Mouse (Mus musculus) CD4-positive, CD25-positive, alpha-beta regulatory T cell, adult 4 months (primary cell): ENCODE measurements around the gene Apex2. TPM values are rescaled to one million over a fixed set of nuclear protein-coding genes. Genes with fewer than 3 reads are reported as not detected.
A peak's percentile ranks its signal among the peaks of the same experiment; 100 is the strongest.

Source experiments
- ATAC-seq: one replicate; pipeline ENCODE4 v1.8.0; 2017
- polyA plus RNA-seq, 2 experiments: library from polyadenylated mRNA; unstranded; fragments of 100-300 nt; shearing (Covaris generic); gene quantifications; one replicate each; pipeline ENCODE4 v1.2.1; 2017

Apex2 gene
- polyA plus RNA-seq = 10 to 100 TPM; 16.5 to 19.0 TPM

DNA sequence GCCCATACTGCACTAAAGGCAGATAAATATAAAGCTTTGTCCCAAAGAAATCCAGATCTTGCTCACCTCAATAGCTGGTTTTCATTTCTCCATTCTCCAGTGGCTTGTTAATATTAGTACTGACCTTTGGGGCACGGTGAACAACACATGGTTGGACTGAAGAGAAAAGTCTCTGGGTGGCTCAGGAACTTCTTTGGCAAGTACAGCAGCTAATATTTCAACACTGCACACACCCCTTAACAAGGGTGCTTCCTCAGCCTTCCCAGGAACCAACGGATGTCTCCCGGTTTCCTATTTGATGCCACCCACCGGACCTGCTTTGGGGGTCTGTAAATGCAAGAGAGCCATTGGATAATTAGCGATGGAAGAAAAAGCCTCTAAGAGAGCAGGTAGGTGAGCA, at the start of gene Apex2:
Apex2 (minus strand) TSS at position 173 of the 400 bp plus-strand sequence.
- no peak for ATAC-seq

DNA sequence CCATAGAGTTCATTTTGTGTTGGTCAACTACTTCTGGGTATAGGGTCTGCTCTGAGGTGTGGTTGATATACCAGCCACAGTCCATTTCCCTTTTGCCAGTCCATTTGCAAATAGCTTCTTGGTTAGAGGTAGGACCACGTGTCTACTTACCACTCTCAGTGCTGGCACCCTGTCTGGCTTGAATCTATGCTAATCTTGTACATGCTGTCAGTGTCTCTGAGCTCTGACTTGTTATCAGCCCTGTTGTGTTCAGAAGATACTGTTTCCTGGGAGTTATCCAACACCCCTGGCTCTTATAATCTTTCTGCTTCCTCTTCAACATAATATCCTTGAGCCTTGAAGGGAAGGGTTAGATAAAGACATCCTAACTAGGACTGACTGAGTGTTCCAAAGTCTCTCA, 46.8 kb upstream of the Apex2 start:
- no peak for ATAC-seq

DNA sequence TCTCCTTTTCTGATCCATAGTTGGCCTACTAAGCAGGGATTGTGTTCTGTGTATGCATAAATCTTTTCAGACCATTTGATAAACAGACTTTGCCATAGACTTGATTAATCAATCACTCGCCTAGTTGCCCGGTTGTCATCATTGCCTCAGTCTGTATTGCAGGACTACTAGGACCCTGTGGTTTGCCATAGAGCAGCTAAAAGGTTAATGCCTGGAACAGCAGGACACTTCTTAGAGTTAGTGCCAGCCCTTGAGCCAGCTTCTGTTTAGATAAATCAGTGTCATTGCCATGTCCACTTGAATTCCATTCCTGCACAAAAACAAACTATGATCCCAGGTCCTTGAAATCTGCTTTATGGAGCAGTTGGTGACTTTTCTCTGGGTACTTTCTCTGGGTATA, 9.2 kb upstream of the Apex2 start:
- no peak for ATAC-seq

- no peak for ATAC-seq
Observed at GRCm38 (mm10) chrX:150595016-150595760, 5.5 kb upstream of the Apex2 start.

- no peak for ATAC-seq
Observed at GRCm38 (mm10) chrX:150594176-150594575, 4.5 kb upstream of the Apex2 start.

DNA sequence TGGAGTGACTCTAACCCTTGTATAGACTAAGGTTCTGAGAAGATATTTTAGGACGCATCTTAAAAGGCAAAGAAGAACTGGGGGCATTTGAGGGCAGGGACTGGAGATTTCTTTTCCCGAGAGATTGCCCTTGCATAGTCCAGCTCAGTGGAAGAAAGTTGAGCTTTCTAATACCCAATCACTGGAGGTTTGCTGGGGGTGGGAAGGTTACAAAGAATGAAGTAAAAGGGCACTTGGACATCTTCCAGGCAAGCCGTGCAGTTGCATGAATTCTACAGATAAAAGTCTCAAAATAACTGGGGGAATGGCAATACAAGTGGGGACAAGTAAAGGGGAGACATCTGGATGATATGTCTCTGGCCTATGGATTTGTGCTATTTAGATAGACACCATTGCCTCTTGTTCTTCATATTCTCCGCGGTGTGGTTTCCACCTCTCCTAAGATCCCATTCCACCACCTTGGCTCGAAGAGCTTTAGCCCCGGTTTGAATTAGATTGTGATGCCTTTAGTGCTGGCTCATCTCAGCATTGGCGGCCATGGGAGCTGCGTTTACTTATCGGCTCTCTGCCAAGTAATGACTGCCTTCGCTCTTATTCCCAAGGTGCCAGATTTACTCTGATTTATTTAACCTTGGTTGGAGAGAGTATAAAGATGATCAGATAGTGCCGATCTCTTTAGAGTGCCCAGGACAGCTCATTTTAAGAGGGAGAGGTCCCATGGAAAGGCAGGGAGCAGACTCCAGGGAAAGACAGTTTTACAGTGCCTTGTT, 3.8 kb upstream of the Apex2 start:
- ATAC-seq = no peak

GRCm38 (mm10) chrX:150588023-150588764, 1.5 kb downstream of the Apex2 start, which contains the start of gene Pfkfb1:
Gene Pfkfb1, plus strand, starts transcription at chrX:150588229.
- peak; percentile 97 for ATAC-seq

GRCm38 (mm10) chrX:150585116-150585515, 4.6 kb downstream of the Apex2 start:
- no peak for ATAC-seq

DNA sequence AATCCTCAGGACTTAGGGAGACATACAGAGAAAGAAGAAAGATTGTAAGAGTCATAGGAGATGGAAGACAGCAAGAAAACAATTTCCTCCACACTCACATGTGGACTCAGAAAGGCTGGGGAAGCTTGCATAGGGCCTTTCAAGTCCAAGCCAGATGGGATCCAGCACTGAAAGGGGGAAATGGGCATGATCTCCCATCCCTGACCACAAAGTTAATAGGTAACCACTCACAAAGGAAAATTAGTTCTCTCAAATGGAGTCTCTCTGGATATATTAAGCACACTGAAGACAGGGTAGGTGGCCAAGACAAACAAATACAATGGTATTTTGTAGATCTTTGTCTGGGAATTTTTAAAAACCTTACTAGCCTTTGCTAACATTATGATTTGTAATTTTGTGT, 7.7 kb downstream of the Apex2 start:
- no peak for ATAC-seq

- ATAC-seq = no peak
Observed at GRCm38 (mm10) chrX:150564644-150565357, 24.9 kb downstream of the Apex2 start.

GRCm38 (mm10) chrX:150554032-150554431, 35.6 kb downstream of the Apex2 start:
- no peak for ATAC-seq

- no peak for ATAC-seq
Observed at GRCm38 (mm10) chrX:150551986-150552385, 37.7 kb downstream of the Apex2 start.

GRCm38 (mm10) chrX:150549639-150550038, 40.0 kb downstream of the Apex2 start:
- ATAC-seq = no peak

DNA sequence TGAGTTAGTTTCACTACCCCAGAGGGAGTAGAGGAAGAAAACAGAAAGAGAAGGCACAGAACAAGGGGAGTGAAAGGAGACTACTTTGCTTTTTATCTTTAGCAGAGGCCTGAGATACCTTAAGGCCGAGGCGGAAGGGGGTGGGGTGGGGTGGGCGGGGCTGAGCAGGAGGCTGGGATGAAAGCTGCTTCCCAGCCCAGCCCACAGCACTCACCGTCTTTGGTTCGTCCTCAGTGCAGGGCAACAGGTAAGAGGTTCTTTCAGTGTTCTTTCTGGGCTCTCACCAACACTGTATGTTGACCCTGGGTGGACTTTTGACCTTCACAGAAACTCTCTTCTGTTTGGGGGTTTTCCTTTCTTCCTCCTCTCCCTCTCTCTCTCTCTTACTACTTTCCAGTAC, 42.4 kb downstream of the Apex2 start, which contains the start of gene Alas2:
Alas2 (plus strand) TSS at position 137 of the 400 bp plus-strand sequence.
- no peak for ATAC-seq

GRCm38 (mm10) chrX:150541684-150542083, 48.0 kb downstream of the Apex2 start:
- no peak for ATAC-seq

- ATAC-seq = no peak
Observed at GRCm38 (mm10) chrX:150540111-150540510, 49.6 kb downstream of the Apex2 start.

GRCm38 (mm10) chrX:150516477-150516876, 73.2 kb downstream of the Apex2 start:
- ATAC-seq = no peak

- no peak for ATAC-seq
Observed at GRCm38 (mm10) chrX:150516015-150516414, 73.7 kb downstream of the Apex2 start.

GRCm38 (mm10) chrX:150514127-150514526, 75.5 kb downstream of the Apex2 start:
- ATAC-seq = no peak

GRCm38 (mm10) chrX:150511274-150511673, 78.4 kb downstream of the Apex2 start:
- ATAC-seq = peak; percentile 85

DNA sequence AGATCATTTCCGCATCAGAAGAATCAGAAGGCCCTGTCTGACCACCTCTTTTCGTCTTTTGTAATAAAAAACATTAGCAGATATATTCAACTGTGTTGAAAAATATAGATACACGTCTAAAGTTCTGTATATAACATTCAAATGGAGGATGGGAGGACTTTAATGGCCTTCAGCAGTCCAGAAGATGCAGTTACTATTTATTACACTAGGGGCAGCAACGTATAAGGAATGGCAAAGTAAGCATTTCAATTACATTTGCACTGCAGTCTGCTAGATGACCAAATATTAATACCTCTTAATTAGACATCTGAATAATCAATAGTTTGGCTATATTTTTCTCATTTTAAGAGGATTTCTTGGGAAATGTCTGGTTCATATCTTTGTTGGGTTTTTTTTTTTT, 79.0 kb downstream of the Apex2 start:
- ATAC-seq = peak; percentile 76

DNA sequence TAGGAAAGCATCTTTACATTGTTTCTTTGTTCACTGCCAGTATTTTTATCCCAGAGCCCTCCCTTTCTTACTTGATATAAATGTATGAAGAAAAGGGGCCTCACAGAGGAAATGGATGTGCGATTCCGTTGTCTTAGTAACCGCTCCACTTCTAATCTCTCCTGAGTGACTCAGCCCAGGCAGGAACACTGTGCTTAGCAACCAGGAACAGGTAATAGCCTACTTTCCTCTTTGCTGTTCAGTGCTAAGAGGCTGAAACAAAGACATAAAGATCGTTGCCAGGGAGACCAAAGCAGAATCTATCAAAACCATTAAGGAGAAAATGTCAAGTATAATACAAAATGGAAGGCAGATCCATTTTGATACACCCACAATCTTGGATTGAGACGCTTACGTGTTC, 81.0 kb downstream of the Apex2 start:
- no peak for ATAC-seq
